Mouse (Mus musculus) heart, postnatal 0 days (tissue): ENCODE results near the gene Gm45711.

ENCODE experiments used
- CTCF ChIP-seq: IDR thresholded peaks from 2 replicates; pipeline ENCODE4 v1.5.1; 2016; ENCODE audit warnings: antibody characterized with exemption, control low read depth, low read depth
- EP300 ChIP-seq: IDR thresholded peaks from 2 replicates; pipeline ENCODE4 v1.6.1; 2016; ENCODE audit warnings: antibody characterized with exemption, low read depth

- no peak for TF ChIP-seq CTCF
- no peak for TF ChIP-seq EP300
These were observed 44.6 kb upstream of the Gm45711 start for GRCm38 (mm10) chr8:104354504-104354903.
